Mouse (Mus musculus) ES-E14 (cell line): ENCODE results near the gene Olfr1500. TPM values are rescaled to one million over a fixed set of nuclear protein-coding genes. Genes with fewer than 3 reads are reported as not detected.

Experiments used
- DNase-seq: peaks from one replicate; pipeline ENCODE4 v3.0.0-alpha.2; 2013; ENCODE audit warnings: low read depth, low spot score
- H3K27ac ChIP-seq: 2 replicates; pipeline ENCODE4 v1.5.1; 2012; ENCODE audit warnings: low read depth, mild to moderate bottlenecking, low read length, moderate library complexity, mixed read lengths; ENCODE audit not compliant: poor library complexity, insufficient read depth, severe bottlenecking
- H3K36me3 ChIP-seq: 2 replicates; pipeline ENCODE4 v1.6.1; 2012; ENCODE audit warnings: mild to moderate bottlenecking, low read length, moderate library complexity, mixed read lengths; ENCODE audit not compliant: control insufficient read depth, poor library complexity, insufficient read depth, severe bottlenecking
- H3K4me1 ChIP-seq, 2 experiments: fragments of 150-350 bp in 1 of 2; sonication (generic) in 1 of 2; 2 replicates each; pipeline ENCODE4 v1.6.1; 2012; ENCODE audit warnings: low read length in 2 of 2, mild to moderate bottlenecking in 1 of 2, mixed read lengths in 1 of 2; ENCODE audit not compliant: control insufficient read depth in 2 of 2, insufficient read depth in 2 of 2, poor library complexity in 1 of 2
- H3K4me3 ChIP-seq, 2 experiments: fragments of 150-350 bp in 1 of 2; sonication (generic) in 1 of 2; 2 replicates each; pipeline ENCODE4 v1.5.1; 2012; ENCODE audit warnings: low read length in 2 of 2, low read depth in 1 of 2, mild to moderate bottlenecking in 1 of 2, mixed read lengths in 1 of 2; ENCODE audit not compliant: insufficient read depth in 1 of 2, poor library complexity in 1 of 2, severe bottlenecking in 1 of 2
- H3K9ac ChIP-seq: 2 replicates; pipeline ENCODE4 v1.6.1; 2012; ENCODE audit warnings: low read depth, mild to moderate bottlenecking, low read length, mixed read lengths; ENCODE audit not compliant: poor library complexity, insufficient read depth, severe bottlenecking
- H3K9me3 ChIP-seq: fragments of 150-350 bp; sonication (generic); 2 replicates; pipeline ENCODE4 v1.6.1; 2012; ENCODE audit warnings: low read depth, mild to moderate bottlenecking, low read length; ENCODE audit not compliant: control insufficient read depth, insufficient read depth
- CHD2 ChIP-seq: IDR thresholded peaks from 2 replicates; pipeline ENCODE4 v1.6.1; 2014; ENCODE audit warnings: mild to moderate bottlenecking, low read depth, low read length, inconsistent platforms
- MAFK ChIP-seq: IDR thresholded peaks from 2 replicates; pipeline ENCODE4 v1.6.1; 2014; ENCODE audit warnings: mild to moderate bottlenecking, low read depth, low read length, inconsistent platforms; ENCODE audit not compliant: insufficient read depth
- ZC3H11A ChIP-seq: IDR thresholded peaks from 2 replicates; pipeline ENCODE4 v1.6.1; 2012; ENCODE audit warnings: low read depth, mild to moderate bottlenecking, inconsistent platforms, low read length, borderline replicate concordance
- ZNF384 ChIP-seq: IDR thresholded peaks from 2 replicates; pipeline ENCODE4 v1.6.1; 2012; ENCODE audit warnings: low read depth, low read length, inconsistent platforms
- in situ Hi-C, 2 experiments: fragments of 600-800 bp; cut with MboI; formaldehyde crosslinking; loops; one replicate each; pipeline ENCODE4 v1.15.1; 2025; ENCODE audit warnings: low sequenced_read_pairs in 2 of 2, inconsistent platforms in 1 of 2; ENCODE audit not compliant: unreplicated experiment in 2 of 2
- total RNA-seq: library from RNA; depleted of rRNA; stranded (reverse); fragments of 300-350 nt; gene quantifications from 2 replicates; pipeline ENCODE4 v1.2.3, GENCODE M21; 2012; rRNA removed

Olfr1500 gene
- total RNA-seq, 1 experiment, result not detected

DNA sequence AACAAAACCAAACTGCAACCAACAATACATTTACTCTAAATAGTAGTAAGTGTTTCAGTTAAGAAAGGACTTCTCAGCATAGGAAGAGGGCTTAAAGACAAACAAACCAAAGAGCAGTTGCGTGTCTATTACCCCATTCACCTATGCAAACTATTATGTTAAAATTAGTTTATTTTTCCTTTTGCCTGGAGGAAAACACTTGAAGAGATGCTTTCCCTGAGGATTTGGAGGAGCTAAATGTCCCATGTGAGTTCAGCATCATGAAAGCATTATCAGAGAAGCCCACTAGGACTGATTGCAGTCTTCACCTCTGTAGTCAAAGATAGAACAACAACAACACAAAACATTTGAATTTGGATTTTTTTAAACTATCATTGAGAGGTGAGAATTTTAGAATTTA, 52.7 kb downstream of the Olfr1500 start, which contains the start of gene Olfr1496:
TSS of gene Olfr1496 (plus strand) at position 301 of the 400 bp plus-strand sequence.
- Histone ChIP-seq H3K9me3 (no peaks in the 10 kb centered on the region), H3K36me3 (no peaks in the 10 kb centered on the region), H3K4me3 (no peak within 1 kb of the TSS), H3K27ac (no peak within 1 kb of the TSS), H3K4me1 (no peaks in the 10 kb centered on the region), H3K9ac (no peak within 1 kb of the TSS)
- TF ChIP-seq CHD2, result no peak
- TF ChIP-seq ZNF384, result no peak
- TF ChIP-seq MAFK, result no peak
- TF ChIP-seq ZC3H11A, result no peak
- no peak for DNase-seq
- in situ Hi-C loops, result no loop called here

Other genes starting within 250 kb of the Olfr1500 start
- not detected in 2 replicates for gene Olfr1484, start 247.0 kb downstream of the Olfr1500 start, total RNA-seq
- not detected in 2 replicates for gene Olfr1487, start 213.1 kb downstream of the Olfr1500 start, total RNA-seq
- not detected in 2 replicates for gene Olfr1489, start 198.9 kb downstream of the Olfr1500 start, total RNA-seq
- not detected in 2 replicates for gene Olfr1490, start 179.4 kb downstream of the Olfr1500 start, total RNA-seq
- not detected in 2 replicates for gene Olfr1491, start 133.2 kb downstream of the Olfr1500 start, total RNA-seq
- not detected in 2 replicates for gene Olfr1493-ps1, start 107.2 kb downstream of the Olfr1500 start, total RNA-seq
- gene Olfr1494, start 90.8 kb downstream of the Olfr1500 start, total RNA-seq, result 0.22 and 0.26 TPM in 2 replicates
- gene Olfr1495, start 65.9 kb downstream of the Olfr1500 start, total RNA-seq, result 0.48 TPM in 1 of 2 replicates, not detected in the other
- gene Olfr1496, start 52.6 kb downstream of the Olfr1500 start, total RNA-seq, result not detected in 2 replicates
- not detected in 2 replicates for gene Olfr1497, start 32.3 kb downstream of the Olfr1500 start, total RNA-seq
- gene Olfr1499, start 11.0 kb downstream of the Olfr1500 start, total RNA-seq, result not detected in 2 replicates
- not detected in 2 replicates for gene Olfr1501, start 20.2 kb upstream of the Olfr1500 start, total RNA-seq
- gene Olfr1502, start 31.3 kb upstream of the Olfr1500 start, total RNA-seq, result not detected in 2 replicates
- not detected in 2 replicates for gene Olfr1504, start 67.4 kb upstream of the Olfr1500 start, total RNA-seq
- gene Olfr1505, start 83.0 kb upstream of the Olfr1500 start, total RNA-seq, result not detected in 2 replicates